Mouse (Mus musculus): ENCODE measurements around the gene Obscn. TPM values are rescaled to one million over a fixed set of nuclear protein-coding genes. Genes with fewer than 3 reads are reported as not detected.

Gene Obscn
- polyA plus RNA-seq, 1 experiment from 2014 or later = 0.75 TPM

DNA sequence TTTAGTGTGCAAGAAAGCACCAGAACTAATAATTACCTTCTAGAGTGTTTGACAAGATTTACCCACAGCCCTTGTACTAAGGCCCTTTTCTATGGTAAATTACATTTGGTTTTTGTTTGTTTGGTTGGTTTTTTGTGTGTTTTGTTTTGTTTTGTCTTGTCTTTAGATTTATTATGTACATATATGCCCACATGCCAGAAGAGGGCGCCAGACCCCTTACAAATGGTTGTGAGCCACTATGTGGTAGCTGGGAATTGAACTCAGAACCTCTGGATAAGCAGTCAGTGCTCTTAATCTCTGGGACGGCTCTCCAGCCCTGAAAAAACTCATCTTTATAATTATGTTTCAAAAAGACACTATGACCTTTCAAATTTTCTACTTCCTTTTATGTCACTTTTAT, 37.9 kb downstream of the Obscn start:
- Histone ChIP-seq H3K4me2 (replicated peaks; ENCODE audit: low read depth, low read length) (no peak overlapping the region), H3K4me1 (ENCODE audit: control insufficient read depth, insufficient read depth, low read length) (no peaks in the 10 kb centered on the region), H3K27me3 (ENCODE audit: control insufficient read depth, insufficient read depth, low read length) (no peaks in the 10 kb centered on the region), H3K4me3 (ENCODE audit: low read depth, low read length) (no peak overlapping the region), H3K9me3 (ENCODE audit: control insufficient read depth, low read depth, low read length) (no peaks in the 10 kb centered on the region), H3K27ac (ENCODE audit: low read length) (no peak overlapping the region), H3K36me3 (ENCODE audit: control insufficient read depth, insufficient read depth, low read length) (no peaks in the 10 kb centered on the region), H3K9ac (replicated peaks; ENCODE audit: low read depth, low read length) (no peak overlapping the region)
- 24% methylated on average over 2 of the region's 2 CpGs for WGBS
- ATAC-seq (ENCODE audit: insufficient number of reproducible peaks, insufficient read depth, low FRiP score, low read depth) = no peak

DNA sequence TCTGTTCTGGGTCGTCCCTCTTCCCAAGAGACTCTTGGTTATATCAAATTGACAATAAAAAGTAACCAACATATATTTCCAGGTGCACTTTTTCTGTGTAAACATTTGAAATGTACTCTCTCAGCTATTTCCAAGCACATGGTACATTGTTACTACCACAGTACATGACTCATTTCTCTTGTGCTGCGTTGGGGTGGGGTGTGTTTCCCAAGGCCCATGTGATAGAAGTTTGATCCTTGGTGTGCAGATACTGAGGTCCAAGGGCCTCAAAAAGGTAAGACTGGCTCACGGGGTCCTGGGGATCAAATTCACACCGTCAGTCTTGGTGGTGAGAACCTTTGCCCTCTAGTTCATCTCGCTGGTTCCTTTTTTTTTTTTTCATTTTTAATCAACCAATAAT, 38.4 kb downstream of the Obscn start:
- ATAC-seq (ENCODE audit: insufficient number of reproducible peaks, insufficient read depth, low FRiP score, low read depth) = no peak
- H3K9ac ChIP-seq (replicated peaks; ENCODE audit: low read depth, low read length) = no peak overlapping the region
- no peak overlapping the region for H3K27ac ChIP-seq (ENCODE audit: low read length)
- WGBS = 55% methylated on average over 5 of the region's 5 CpGs
- no peak overlapping the region for H3K4me3 ChIP-seq (ENCODE audit: low read depth, low read length)
- H3K36me3 ChIP-seq (ENCODE audit: control insufficient read depth, insufficient read depth, low read length) = no peaks in the 10 kb centered on the region
- H3K27me3 ChIP-seq (ENCODE audit: control insufficient read depth, insufficient read depth, low read length) = no peaks in the 10 kb centered on the region
- no peaks in the 10 kb centered on the region for H3K9me3 ChIP-seq (ENCODE audit: control insufficient read depth, low read depth, low read length)
- no peaks in the 10 kb centered on the region for H3K4me1 ChIP-seq (ENCODE audit: control insufficient read depth, insufficient read depth, low read length)
- no peak overlapping the region for H3K4me2 ChIP-seq (replicated peaks; ENCODE audit: low read depth, low read length)

DNA sequence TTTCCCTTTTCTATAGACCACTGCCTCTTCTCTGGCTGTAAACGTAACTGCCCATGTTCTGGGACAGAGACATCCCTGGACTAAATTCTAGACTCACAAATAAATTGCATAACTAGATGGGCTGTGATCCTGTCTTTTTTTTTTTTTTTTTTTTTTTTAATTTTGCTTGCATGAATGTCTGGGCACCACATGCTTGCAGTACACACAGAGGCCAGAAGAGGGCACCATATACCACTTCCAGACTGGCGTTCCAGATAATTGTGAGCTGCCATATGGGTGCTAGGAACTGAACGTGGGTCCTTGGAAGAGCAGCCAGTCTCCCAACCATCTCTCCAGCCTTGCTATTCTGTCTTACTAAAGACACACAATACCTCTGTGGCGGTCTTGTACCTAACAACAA, 42.0 kb downstream of the Obscn start:
- Histone ChIP-seq H3K4me1 (ENCODE audit: control insufficient read depth, insufficient read depth, low read length) (no peaks in the 10 kb centered on the region), H3K4me3 (ENCODE audit: low read depth, low read length) (no peak overlapping the region), H3K9ac (replicated peaks; ENCODE audit: low read depth, low read length) (no peak overlapping the region), H3K27me3 (ENCODE audit: control insufficient read depth, insufficient read depth, low read length) (no peaks in the 10 kb centered on the region), H3K4me2 (replicated peaks; ENCODE audit: low read depth, low read length) (no peak overlapping the region), H3K9me3 (ENCODE audit: control insufficient read depth, low read depth, low read length) (no peaks in the 10 kb centered on the region), H3K36me3 (ENCODE audit: control insufficient read depth, insufficient read depth, low read length) (no peaks in the 10 kb centered on the region), H3K27ac (ENCODE audit: low read length) (no peak overlapping the region)
- no peak for ATAC-seq (ENCODE audit: insufficient number of reproducible peaks, insufficient read depth, low FRiP score, low read depth)
- 65% methylated on average over 4 of the region's 4 CpGs for WGBS

DNA sequence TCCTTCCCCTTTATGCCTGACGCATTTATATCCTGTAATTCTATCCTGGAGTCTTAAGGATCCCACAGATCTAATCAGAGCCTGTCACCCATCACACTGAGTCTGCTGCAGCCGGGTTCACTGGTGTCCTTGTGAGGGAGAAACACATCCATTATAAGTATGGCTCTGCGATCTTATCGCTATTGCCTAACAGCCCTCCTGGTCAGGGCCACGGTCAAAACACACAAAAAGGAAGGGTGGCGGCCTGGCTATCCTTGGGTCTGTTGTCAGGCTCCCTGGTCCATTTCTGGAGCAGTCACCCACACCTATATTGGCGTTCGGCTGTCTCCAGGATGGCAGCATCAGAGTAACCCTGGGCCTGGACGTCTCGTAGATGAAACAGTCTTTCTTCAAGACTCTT, 48.6 kb downstream of the Obscn start:
- Histone ChIP-seq H3K9ac (replicated peaks; ENCODE audit: low read depth, low read length) (no peak overlapping the region), H3K36me3 (ENCODE audit: control insufficient read depth, insufficient read depth, low read length) (no peaks in the 10 kb centered on the region)
- ATAC-seq (ENCODE audit: insufficient number of reproducible peaks, insufficient read depth, low FRiP score, low read depth) = no peak

DNA sequence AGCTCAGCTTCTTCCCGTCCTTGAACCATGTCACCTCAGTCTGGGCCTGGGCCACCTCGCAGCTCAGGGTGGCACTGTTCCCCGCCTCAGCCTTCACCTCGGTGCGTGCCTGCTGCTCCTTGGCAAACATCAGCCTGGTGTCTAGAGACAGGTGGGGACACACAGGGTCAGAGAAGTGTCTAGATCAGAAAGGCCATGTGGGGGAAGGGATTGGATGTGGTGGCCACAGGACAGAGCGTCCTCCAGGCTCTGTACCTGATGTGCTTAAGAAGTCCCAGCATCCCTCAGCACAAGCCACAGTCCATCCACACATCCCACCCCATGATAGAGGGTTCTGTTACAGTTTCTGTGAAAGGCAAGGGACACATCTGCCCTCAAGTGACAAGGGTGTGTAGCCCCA, 51.0 kb downstream of the Obscn start:
- Histone ChIP-seq H3K9me3 (ENCODE audit: control insufficient read depth, low read depth, low read length) (no peaks in the 10 kb centered on the region), H3K9ac (replicated peaks; ENCODE audit: low read depth, low read length) (no peak overlapping the region), H3K27ac (ENCODE audit: low read length) (no peak overlapping the region), H3K4me2 (replicated peaks; ENCODE audit: low read depth, low read length) (no peak overlapping the region), H3K4me1 (ENCODE audit: control insufficient read depth, insufficient read depth, low read length) (no peaks in the 10 kb centered on the region), H3K4me3 (ENCODE audit: low read depth, low read length) (no peak overlapping the region), H3K36me3 (ENCODE audit: control insufficient read depth, insufficient read depth, low read length) (no peaks in the 10 kb centered on the region), H3K27me3 (ENCODE audit: control insufficient read depth, insufficient read depth, low read length) (no peaks in the 10 kb centered on the region)
- no peak for ATAC-seq (ENCODE audit: insufficient number of reproducible peaks, insufficient read depth, low FRiP score, low read depth)
- WGBS = 79% methylated on average over 6 of the region's 6 CpGs

More for the DNA sequence above, 48.6 kb downstream of the Obscn start:
- no peaks in the 10 kb centered on the region for H3K9me3 ChIP-seq (ENCODE audit: control insufficient read depth, low read depth, low read length)
- no peaks in the 10 kb centered on the region for H3K27me3 ChIP-seq (ENCODE audit: control insufficient read depth, insufficient read depth, low read length)
- H3K4me1 ChIP-seq (ENCODE audit: control insufficient read depth, insufficient read depth, low read length) = no peaks in the 10 kb centered on the region
- WGBS = 90% methylated on average over 10 of the region's 10 CpGs
- H3K4me2 ChIP-seq (replicated peaks; ENCODE audit: low read depth, low read length) = no peak overlapping the region
- no peak overlapping the region for H3K4me3 ChIP-seq (ENCODE audit: low read depth, low read length)
- no peak overlapping the region for H3K27ac ChIP-seq (ENCODE audit: low read length)

DNA sequence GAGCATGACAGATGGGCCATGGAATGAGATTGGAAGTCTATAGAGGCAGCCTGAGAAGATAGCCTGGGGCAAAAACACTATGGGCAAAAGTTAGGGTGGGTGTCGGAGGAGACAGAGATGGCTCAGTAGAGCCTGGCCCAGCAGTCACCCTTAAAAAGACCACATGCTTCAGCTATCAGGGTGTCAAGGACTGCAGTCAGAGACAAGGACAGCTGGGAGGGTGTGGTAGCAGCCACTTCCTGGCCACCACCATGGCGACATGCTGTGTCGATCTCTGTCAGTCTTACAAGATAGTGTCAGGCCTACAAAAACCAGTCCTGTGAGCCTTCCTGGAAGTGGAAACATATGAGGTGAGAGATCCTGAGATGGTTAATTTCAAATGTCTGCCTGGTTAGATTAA, 53.1 kb downstream of the Obscn start:
- ATAC-seq (ENCODE audit: insufficient number of reproducible peaks, insufficient read depth, low FRiP score, low read depth) = no peak
- Histone ChIP-seq H3K27ac (ENCODE audit: low read length) (no peak overlapping the region), H3K4me3 (ENCODE audit: low read depth, low read length) (no peak overlapping the region), H3K9me3 (ENCODE audit: control insufficient read depth, low read depth, low read length) (no peaks in the 10 kb centered on the region), H3K4me2 (replicated peaks; ENCODE audit: low read depth, low read length) (no peak overlapping the region), H3K36me3 (ENCODE audit: control insufficient read depth, insufficient read depth, low read length) (no peaks in the 10 kb centered on the region), H3K9ac (replicated peaks; ENCODE audit: low read depth, low read length) (no peak overlapping the region), H3K27me3 (ENCODE audit: control insufficient read depth, insufficient read depth, low read length) (no peaks in the 10 kb centered on the region), H3K4me1 (ENCODE audit: control insufficient read depth, insufficient read depth, low read length) (no peaks in the 10 kb centered on the region)
- 79% methylated on average over 3 of the region's 3 CpGs for WGBS

DNA sequence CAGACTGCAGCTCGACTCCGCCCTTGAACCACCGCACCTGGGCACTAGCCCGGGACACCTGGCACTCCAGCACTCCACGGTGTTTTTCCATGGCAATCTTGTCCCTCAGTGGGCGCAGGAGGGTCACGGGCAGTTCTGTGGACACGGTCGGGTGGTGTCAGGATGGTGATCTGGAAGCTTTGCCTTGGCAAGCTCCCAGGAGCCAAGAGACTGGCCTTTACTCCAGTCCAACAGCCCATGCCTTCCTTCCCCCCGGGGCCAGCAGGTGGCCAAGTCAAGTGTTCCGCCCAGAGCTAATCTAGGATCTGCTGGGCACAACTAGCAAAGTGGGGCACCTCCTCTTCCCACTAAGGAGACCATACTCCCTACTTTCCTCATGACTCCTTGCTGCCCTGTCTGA, 57.9 kb downstream of the Obscn start:
- Histone ChIP-seq H3K36me3 (ENCODE audit: control insufficient read depth, insufficient read depth, low read length) (no peaks in the 10 kb centered on the region), H3K4me2 (replicated peaks; ENCODE audit: low read depth, low read length) (no peak overlapping the region), H3K9me3 (ENCODE audit: control insufficient read depth, low read depth, low read length) (no peaks in the 10 kb centered on the region), H3K9ac (replicated peaks; ENCODE audit: low read depth, low read length) (no peak overlapping the region), H3K4me1 (ENCODE audit: control insufficient read depth, insufficient read depth, low read length) (no peaks in the 10 kb centered on the region), H3K4me3 (ENCODE audit: low read depth, low read length) (no peak overlapping the region), H3K27ac (ENCODE audit: low read length) (no peak overlapping the region), H3K27me3 (ENCODE audit: control insufficient read depth, insufficient read depth, low read length) (no peaks in the 10 kb centered on the region)
- no peak for ATAC-seq (ENCODE audit: insufficient number of reproducible peaks, insufficient read depth, low FRiP score, low read depth)
- 83% methylated on average over 11 of the region's 11 CpGs for WGBS

DNA sequence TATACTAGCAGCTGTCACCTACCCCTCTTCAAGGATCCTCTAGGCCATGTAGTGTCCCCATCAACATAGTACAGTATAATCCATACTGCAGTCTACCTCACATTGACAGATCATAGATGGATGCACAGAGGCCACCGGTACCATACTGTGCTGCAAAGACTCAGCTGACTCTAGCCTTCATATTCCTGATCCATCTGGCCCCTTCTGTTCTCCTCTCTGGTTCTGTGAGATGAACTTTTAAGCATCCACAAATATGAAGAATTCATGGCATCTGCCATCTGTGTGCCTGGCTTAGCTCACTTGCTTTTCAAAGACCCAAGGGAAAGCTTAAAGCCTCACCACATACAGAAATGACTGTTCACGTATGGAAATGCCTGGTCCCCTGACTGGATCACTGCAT, 65.9 kb downstream of the Obscn start:
- 75% methylated on average over 2 of the region's 2 CpGs for WGBS
- ATAC-seq (ENCODE audit: insufficient number of reproducible peaks, insufficient read depth, low FRiP score, low read depth) = no peak

DNA sequence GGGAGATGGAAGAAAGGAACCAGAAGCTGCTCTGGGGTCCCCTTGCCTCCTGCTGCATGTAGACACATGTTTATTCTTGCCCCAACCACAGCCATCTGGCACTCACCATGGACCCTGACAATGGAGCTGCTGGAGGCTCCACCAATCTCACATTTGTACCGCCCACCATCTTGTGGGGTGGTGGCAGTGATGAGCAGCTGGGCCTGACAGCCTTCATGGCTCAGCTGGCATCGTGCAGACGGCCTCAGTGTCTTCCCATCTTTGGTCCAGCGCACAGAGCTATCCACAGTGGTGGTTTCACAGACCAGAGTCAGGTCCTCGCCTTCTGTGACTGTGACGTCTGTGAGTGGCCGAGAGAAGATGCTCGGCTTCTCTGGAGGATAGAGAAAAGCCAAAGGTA, 67.3 kb downstream of the Obscn start:
- 90% methylated on average over 8 of the region's 8 CpGs for WGBS
- Histone ChIP-seq H3K36me3 (ENCODE audit: control insufficient read depth, insufficient read depth, low read length) (no peaks in the 10 kb centered on the region), H3K4me3 (ENCODE audit: low read depth, low read length) (no peak overlapping the region), H3K27me3 (ENCODE audit: control insufficient read depth, insufficient read depth, low read length) (no peaks in the 10 kb centered on the region), H3K4me1 (ENCODE audit: control insufficient read depth, insufficient read depth, low read length) (no peaks in the 10 kb centered on the region), H3K9ac (replicated peaks; ENCODE audit: low read depth, low read length) (no peak overlapping the region), H3K9me3 (ENCODE audit: control insufficient read depth, low read depth, low read length) (no peaks in the 10 kb centered on the region), H3K4me2 (replicated peaks; ENCODE audit: low read depth, low read length) (no peak overlapping the region), H3K27ac (ENCODE audit: low read length) (no peak overlapping the region)
- no peak for ATAC-seq (ENCODE audit: insufficient number of reproducible peaks, insufficient read depth, low FRiP score, low read depth)

More for the DNA sequence above, 65.9 kb downstream of the Obscn start:
- Histone ChIP-seq H3K4me2 (replicated peaks; ENCODE audit: low read depth, low read length) (no peak overlapping the region), H3K9ac (replicated peaks; ENCODE audit: low read depth, low read length) (no peak overlapping the region), H3K27me3 (ENCODE audit: control insufficient read depth, insufficient read depth, low read length) (no peaks in the 10 kb centered on the region), H3K36me3 (ENCODE audit: control insufficient read depth, insufficient read depth, low read length) (no peaks in the 10 kb centered on the region), H3K4me1 (ENCODE audit: control insufficient read depth, insufficient read depth, low read length) (no peaks in the 10 kb centered on the region), H3K27ac (ENCODE audit: low read length) (no peak overlapping the region), H3K9me3 (ENCODE audit: control insufficient read depth, low read depth, low read length) (no peaks in the 10 kb centered on the region), H3K4me3 (ENCODE audit: low read depth, low read length) (no peak overlapping the region)

Measured in stomach, embryonic 14.5 days (tissue).